Mouse (Mus musculus) spleen, adult 2 months (tissue): ENCODE data around the gene Dpyd. TPM values are rescaled to one million over a fixed set of nuclear protein-coding genes. Genes with fewer than 3 reads are reported as not detected.

Experiments
- DNase-seq, 2 experiments: peaks; one replicate each; pipeline versions ENCODE4 v3.0.0 to v3.0.0-alpha.2; 2012 to 2021; ENCODE audit warnings: low spot score in 2 of 2, low read depth in 1 of 2
- H3K27ac ChIP-seq: fragments of 200-500 bp; 2 replicates; pipeline ENCODE4 v1.5.1; 2012; ENCODE audit warnings: low read length, inconsistent platforms; ENCODE audit not compliant: insufficient read depth
- H3K27me3 ChIP-seq: fragments of 200-500 bp; 2 replicates; pipeline ENCODE4 v1.6.1; 2012; ENCODE audit warnings: mild to moderate bottlenecking, moderate library complexity, low read length, inconsistent platforms; ENCODE audit not compliant: control insufficient read depth, insufficient read depth
- H3K36me3 ChIP-seq: fragments of 200-500 bp; 2 replicates; pipeline ENCODE4 v1.6.1; 2012; ENCODE audit warnings: mild to moderate bottlenecking, low read length, inconsistent platforms; ENCODE audit not compliant: control insufficient read depth, insufficient read depth
- H3K4me1 ChIP-seq: fragments of 200-500 bp; 2 replicates; pipeline ENCODE4 v1.6.1; 2011; ENCODE audit warnings: inconsistent platforms; ENCODE audit not compliant: control insufficient read depth, insufficient read depth, insufficient read length
- H3K4me3 ChIP-seq: fragments of 200-500 bp; 2 replicates; pipeline ENCODE4 v1.5.1; 2011; ENCODE audit warnings: mild to moderate bottlenecking, inconsistent platforms; ENCODE audit not compliant: insufficient read depth, insufficient read length; ENCODE audit errors: extremely low read depth
- CTCF ChIP-seq: fragments of 200-500 bp; IDR thresholded peaks from 2 replicates; pipeline ENCODE4 v1.5.1; 2011; ENCODE audit warnings: mild to moderate bottlenecking, inconsistent platforms; ENCODE audit not compliant: insufficient read depth, insufficient read length, insufficient replicate concordance; ENCODE audit errors: extremely low read depth
- POLR2A ChIP-seq: fragments of 200-500 bp; IDR thresholded peaks from 2 replicates; pipeline ENCODE4 v1.6.1; 2011; ENCODE audit warnings: low read depth, low read length, inconsistent platforms
- WGBS: fragments of 180-500 bp; shearing (Covaris S2); methylation state at CpG from one replicate; pipeline ENCODE4 v1.1.7; 2018; 5-methylcytosine and 5-hydroxymethylcytosine counted together
- polyA plus RNA-seq: library from polyadenylated mRNA; depleted of rRNA; stranded (reverse); fragments of >200 nt; gene quantifications from 2 replicates; pipeline ENCODE4 v1.2.3, GENCODE M21; 2012

Dpyd gene
- polyA plus RNA-seq, 1 experiment: 0.26 TPM

DNA sequence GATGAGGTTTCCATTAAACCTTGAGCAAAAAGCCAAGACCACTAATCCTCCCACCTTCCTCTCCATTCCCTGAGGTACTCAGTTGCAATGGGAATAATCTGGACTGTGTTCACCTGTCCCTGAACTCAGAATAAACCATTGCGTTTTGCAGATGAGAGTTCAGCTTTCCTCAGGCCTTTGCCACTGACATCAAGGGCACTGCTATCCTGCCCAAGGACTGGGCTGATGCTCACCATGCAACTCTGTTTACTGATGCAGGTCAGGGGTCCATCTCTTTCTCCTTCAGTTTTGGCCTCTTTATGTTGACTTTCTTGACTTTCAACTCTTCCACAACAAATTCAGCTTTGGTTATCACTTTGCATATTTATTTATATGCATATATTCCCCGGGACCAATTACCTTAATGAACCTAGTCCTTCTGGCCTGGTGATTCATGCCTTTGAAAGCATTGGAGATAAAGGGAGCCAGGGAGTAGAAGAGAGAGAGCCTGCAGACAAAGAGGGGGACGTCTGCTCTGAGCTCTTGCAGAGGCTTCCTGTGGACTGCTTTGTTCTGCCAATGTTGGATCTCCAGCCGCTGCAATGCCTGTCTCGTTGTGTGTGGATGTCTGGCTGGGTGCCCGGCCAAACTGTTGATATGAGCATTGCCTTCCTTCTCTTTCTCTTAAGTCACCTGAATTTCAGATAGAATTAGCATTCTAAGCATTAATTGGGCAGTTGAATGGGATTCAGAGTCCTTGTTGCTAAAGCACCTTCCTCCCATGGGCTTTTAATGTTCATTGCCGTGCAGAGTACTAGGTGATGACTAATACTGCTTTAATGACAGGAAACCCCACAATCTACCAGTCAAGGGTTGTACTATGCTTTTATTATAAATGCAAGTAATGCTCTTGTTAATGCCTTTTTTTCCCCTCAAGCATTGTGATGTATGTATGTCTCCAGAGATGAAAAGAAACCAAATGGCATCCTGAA is 771.7 kb downstream of the Dpyd start:
- Histone ChIP-seq H3K4me3 (no peak overlapping the region), H3K4me1 (no peaks in the 10 kb centered on the region), H3K27me3 (no peaks in the 10 kb centered on the region), H3K27ac (no peak overlapping the region), H3K36me3 (no peaks in the 10 kb centered on the region)
- WGBS: 53% methylated on average over 7 of the region's 7 CpGs
- no peak for DNase-seq
- no peak for TF ChIP-seq CTCF

DNA sequence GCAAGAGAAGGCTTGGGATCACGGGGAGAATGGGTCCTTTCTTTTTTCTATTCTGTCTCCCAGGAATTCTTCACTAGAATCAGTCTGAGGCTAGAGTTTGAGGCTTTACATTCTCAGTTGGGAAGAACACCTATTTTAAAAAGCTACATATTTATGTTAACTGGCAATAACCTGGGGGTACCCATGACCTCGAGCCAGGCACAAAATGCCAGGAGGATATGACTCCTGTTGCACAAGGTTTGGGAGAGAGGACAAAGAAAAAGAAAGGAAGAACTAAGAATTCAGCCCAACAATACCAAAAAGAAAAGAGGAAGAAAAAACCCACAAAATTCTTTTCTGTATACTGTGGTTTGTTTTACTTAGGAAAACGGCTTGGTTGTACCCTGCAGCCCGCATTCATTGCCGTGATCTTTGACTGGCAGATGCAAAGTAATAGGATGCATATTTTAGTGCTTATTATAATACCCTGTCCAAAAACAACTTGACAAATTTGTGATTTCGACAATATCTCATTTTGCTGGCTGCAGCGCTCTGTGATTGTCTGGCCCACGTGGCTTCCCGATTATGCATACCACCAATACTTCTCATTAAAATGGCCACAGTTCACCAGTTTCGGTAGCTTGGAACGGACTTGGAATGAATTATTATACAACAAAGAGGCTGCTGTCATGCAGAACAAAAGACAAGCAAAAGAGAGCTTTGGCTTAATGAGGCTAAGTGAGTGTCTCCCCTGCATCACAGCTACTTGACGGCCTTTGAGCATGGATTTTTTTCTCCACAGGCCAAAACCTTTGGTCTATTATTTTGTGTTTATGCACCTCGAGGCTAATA is 799.8 kb downstream of the Dpyd start:
- TF ChIP-seq CTCF (no peak), POLR2A (no peak)
- 62% methylated on average over 13 of the region's 13 CpGs for WGBS

GRCm38 (mm10) chr3:119362392-119362791 is 800.5 kb downstream of the Dpyd start:
- 84% methylated on average over 3 of the region's 3 CpGs for WGBS
- Histone ChIP-seq H3K36me3 (no peaks in the 10 kb centered on the region), H3K4me3 (no peak overlapping the region), H3K27ac (no peak overlapping the region), H3K4me1 (no peaks in the 10 kb centered on the region), H3K27me3 (no peaks in the 10 kb centered on the region)
- no peak for DNase-seq
- no peak for TF ChIP-seq POLR2A

More for the DNA sequence above, 799.8 kb downstream of the Dpyd start:
- Histone ChIP-seq H3K27me3 (no peaks in the 10 kb centered on the region), H3K36me3 (no peaks in the 10 kb centered on the region), H3K4me3 (no peak overlapping the region), H3K27ac (no peak overlapping the region), H3K4me1 (no peaks in the 10 kb centered on the region)
- no peak for DNase-seq

DNA sequence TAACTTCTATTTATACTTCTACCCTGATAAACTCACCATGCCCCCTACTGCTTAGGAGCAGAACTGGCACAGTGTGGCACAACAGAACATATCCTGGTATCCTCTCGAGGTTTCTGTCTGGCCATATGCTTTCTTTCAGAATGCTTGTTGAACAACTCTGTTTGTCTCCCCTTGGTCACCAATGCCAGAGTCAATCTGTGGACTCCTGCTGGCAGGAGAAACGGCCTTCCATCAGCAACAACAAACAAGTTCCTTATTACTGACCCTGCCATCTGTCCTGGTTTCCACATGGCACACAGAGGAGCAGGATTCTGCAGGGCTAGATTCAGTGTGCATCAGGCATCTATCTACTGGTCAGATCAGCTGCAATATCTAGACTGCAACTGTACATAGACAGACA is 807.0 kb downstream of the Dpyd start:
- Histone ChIP-seq H3K27me3 (no peaks in the 10 kb centered on the region), H3K36me3 (no peaks in the 10 kb centered on the region), H3K4me1 (no peaks in the 10 kb centered on the region), H3K4me3 (no peak overlapping the region), H3K27ac (no peak overlapping the region)
- DNase-seq: no peak
- TF ChIP-seq POLR2A (no peak), CTCF (no peak)
- WGBS: 59% methylated on average over 2 of the region's 2 CpGs

GRCm38 (mm10) chr3:119381119-119381518 is 819.2 kb downstream of the Dpyd start:
- Histone ChIP-seq H3K4me3 (no peak overlapping the region), H3K27ac (no peak overlapping the region), H3K27me3 (no peaks in the 10 kb centered on the region), H3K36me3 (no peaks in the 10 kb centered on the region), H3K4me1 (no peaks in the 10 kb centered on the region)
- TF ChIP-seq POLR2A: no peak
- TF ChIP-seq CTCF: no peak
- DNase-seq: no peak
- 54% methylated on average over 1 of the region's 1 CpGs for WGBS

DNA sequence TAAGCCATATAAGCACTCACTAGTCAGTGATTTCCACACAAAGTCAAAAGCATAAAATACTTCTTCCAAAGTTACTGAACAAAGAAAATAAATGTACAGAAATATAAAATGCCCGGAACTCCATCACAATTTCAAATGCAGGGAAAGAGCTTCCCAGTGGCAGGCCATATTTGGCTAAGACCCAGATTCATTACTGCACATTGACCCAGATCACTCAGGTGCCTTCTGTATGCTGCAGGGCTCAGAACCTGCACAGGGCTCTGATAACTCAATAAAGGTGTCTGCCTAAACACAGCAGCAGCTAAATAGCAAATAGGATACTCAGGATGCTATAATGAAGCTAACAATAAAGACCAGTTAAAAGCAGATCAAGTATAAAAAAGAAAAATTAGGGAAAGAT is 820.5 kb downstream of the Dpyd start:
- WGBS: 89% methylated on average over 1 of the region's 1 CpGs
- no peaks in the 10 kb centered on the region for H3K4me1 ChIP-seq
- TF ChIP-seq POLR2A (no peak), CTCF (no peak)

More for the DNA sequence above, 820.5 kb downstream of the Dpyd start:
- Histone ChIP-seq H3K27ac (no peak overlapping the region), H3K36me3 (no peaks in the 10 kb centered on the region), H3K4me3 (no peak overlapping the region), H3K27me3 (no peaks in the 10 kb centered on the region)
- no peak for DNase-seq
